Mouse (Mus musculus): ENCODE measurements around the gene Fbxo31. TPM values are rescaled to one million over a fixed set of nuclear protein-coding genes. Genes with fewer than 3 reads are reported as not detected.

Gene Fbxo31
- total RNA-seq, 2 experiments from 2014 or later, result 5.3 to 10.8 TPM

Other genes with a start within 250 kb of the Fbxo31 start
- gene 1700018B08Rik, start 34.5 kb downstream of the Fbxo31 start, total RNA-seq (2015), result not detected in 2 replicates
- gene 1700018B08Rik, start 34.5 kb downstream of the Fbxo31 start, total RNA-seq (2017), result not detected in 2 replicates
- 124 and 139 TPM in 2 replicates for gene Map1lc3b, start 11.6 kb upstream of the Fbxo31 start, total RNA-seq (2015)
- 141 and 163 TPM in 2 replicates for gene Map1lc3b, start 11.6 kb upstream of the Fbxo31 start, total RNA-seq (2017)
- gene Zcchc14, start 74.1 kb upstream of the Fbxo31 start, total RNA-seq (2015), result 0.36 and 0.56 TPM in 2 replicates
- gene Zcchc14, start 74.1 kb upstream of the Fbxo31 start, total RNA-seq (2017), result 0.04 and 0.99 TPM in 2 replicates
- 0.07 and 0.11 TPM in 2 replicates for gene Jph3, start 150.8 kb upstream of the Fbxo31 start, total RNA-seq (2015)
- gene Jph3, start 150.8 kb upstream of the Fbxo31 start, total RNA-seq (2017), result 0.18 TPM in 1 of 2 replicates, not detected in the other